Mouse (Mus musculus) liver, postnatal 0 days (tissue): ENCODE data around the gene Pgm5. TPM values are rescaled to one million over a fixed set of nuclear protein-coding genes. Genes with fewer than 3 reads are reported as not detected.

ENCODE experiments used
- ATAC-seq: fragments of 200-750 bp; cut with Nextera tagmentation; 2 replicates; pipeline ENCODE4 v1.8.0; 2017; ENCODE audit warnings: mild to moderate bottlenecking, moderate library complexity
- DNase-seq: peaks from one replicate; pipeline ENCODE4 v3.0.0-alpha.2; 2016
- H3K27ac ChIP-seq: fragments of 300-500 bp; sonication (generic); 2 replicates; pipeline ENCODE4 v1.5.1; 2014; ENCODE audit warnings: antibody characterized with exemption, moderate library complexity, mild to moderate bottlenecking, low read depth
- H3K27me3 ChIP-seq: fragments of 300-500 bp; sonication (generic); 2 replicates; pipeline ENCODE4 v1.6.1; 2014; ENCODE audit warnings: low read length, control low read depth, mixed read lengths; ENCODE audit not compliant: insufficient read depth
- H3K36me3 ChIP-seq: fragments of 300-500 bp; sonication (generic); replicated peaks from 2 replicates; pipeline ENCODE4 v1.6.1; 2014; ENCODE audit warnings: mild to moderate bottlenecking, control low read depth, low read length, moderate library complexity, mixed read lengths; ENCODE audit not compliant: insufficient read depth
- H3K4me1 ChIP-seq: fragments of 300-500 bp; sonication (generic); 2 replicates; pipeline ENCODE4 v1.6.1; 2014; ENCODE audit warnings: antibody characterized with exemption, mild to moderate bottlenecking, control low read depth; ENCODE audit not compliant: insufficient read depth
- H3K4me2 ChIP-seq: fragments of 300-500 bp; sonication (generic); 2 replicates; pipeline ENCODE4 v1.6.1; 2014; ENCODE audit warnings: low read depth, mild to moderate bottlenecking, low read length, moderate library complexity, mixed read lengths
- H3K4me3 ChIP-seq: fragments of 300-500 bp; sonication (generic); 2 replicates; pipeline ENCODE4 v1.5.1; 2014; ENCODE audit warnings: low read depth, low read length
- H3K9ac ChIP-seq: fragments of 300-500 bp; sonication (generic); replicated peaks from 2 replicates; pipeline ENCODE4 v1.6.1; 2014; ENCODE audit warnings: mild to moderate bottlenecking, moderate library complexity
- H3K9me3 ChIP-seq: fragments of 300-500 bp; sonication (generic); 2 replicates; pipeline ENCODE4 v1.6.1; 2016; ENCODE audit warnings: mild to moderate bottlenecking, control low read depth, low read length, mixed read lengths
- CTCF ChIP-seq: sonication (generic); IDR thresholded peaks from 2 replicates; pipeline ENCODE4 v1.5.1; 2016; ENCODE audit warnings: antibody characterized with exemption, low read depth
- EP300 ChIP-seq: IDR thresholded peaks from 2 replicates; pipeline ENCODE4 v1.6.1; 2016; ENCODE audit warnings: antibody characterized with exemption, low read depth, mild to moderate bottlenecking
- WGBS: fragments of 180-500 bp; shearing (Covaris S2); extraction: QIAGEN DNeasy Blood & Tissue Kit; methylation state at CpG from one replicate; pipeline ENCODE4 v1.1.7; 2014; ENCODE audit not compliant: insufficient replicate concordance; 5-methylcytosine and 5-hydroxymethylcytosine counted together
- polyA plus RNA-seq: library from polyadenylated mRNA; unstranded; fragments of >200 nt; fragmentation: Nextera tagmentation; extraction: Ambion mirVana; gene quantifications from 2 replicates; pipeline ENCODE4 v1.2.1, GENCODE M21; 2015

Pgm5 gene
- polyA plus RNA-seq, 1 experiment from 2014 or later: 0.04 TPM

DNA sequence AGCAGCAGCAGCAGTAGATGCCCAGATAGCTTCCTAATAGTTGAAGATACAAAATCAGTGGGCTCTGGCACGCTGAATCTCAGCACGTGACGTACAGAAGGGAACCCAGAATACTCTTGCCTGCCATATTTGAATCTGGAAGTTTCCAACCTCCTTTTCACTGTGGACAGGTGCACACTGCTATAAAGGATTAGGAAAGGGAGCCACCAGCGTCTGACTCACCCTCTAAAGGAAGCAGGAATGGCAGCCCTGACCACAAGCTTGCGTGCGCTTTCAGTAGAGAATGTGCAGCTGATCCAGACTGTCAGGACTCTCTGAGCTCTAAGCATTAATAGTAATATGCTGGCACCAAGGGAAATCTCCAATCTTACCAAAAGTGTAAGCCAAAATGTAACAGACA, 220.7 kb downstream of the Pgm5 start:
- no peak for ATAC-seq
- Histone ChIP-seq H3K27ac (no peak overlapping the region), H3K9me3 (no peaks in the 10 kb centered on the region), H3K9ac (no peak overlapping the region), H3K4me3 (no peak overlapping the region), H3K4me1 (no peaks in the 10 kb centered on the region), H3K36me3 (no peaks in the 10 kb centered on the region), H3K27me3 (no peaks in the 10 kb centered on the region), H3K4me2 (no peak overlapping the region)
- TF ChIP-seq EP300: no peak
- TF ChIP-seq CTCF: no peak
- DNase-seq: no peak
- WGBS: 68% methylated on average over 6 of the region's 6 CpGs

DNA sequence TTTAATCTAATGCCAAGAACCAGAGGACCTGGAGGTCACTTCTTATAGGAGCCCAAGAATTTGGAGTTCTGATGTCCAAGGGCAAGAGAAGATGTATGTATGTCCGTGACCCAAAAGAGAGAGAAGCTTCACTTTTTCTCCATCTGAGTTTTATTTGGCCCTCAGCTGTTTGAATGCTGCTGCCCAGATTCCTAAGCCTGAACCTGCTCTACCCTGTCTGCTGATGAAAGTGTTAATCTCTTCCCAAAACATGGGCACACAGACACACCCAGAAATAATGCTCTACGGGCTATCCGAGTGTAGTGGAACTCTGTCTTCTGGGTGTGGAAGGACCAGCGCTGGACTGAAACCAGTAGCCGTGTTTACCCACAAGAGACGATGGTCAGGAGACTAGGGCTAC, 223.7 kb downstream of the Pgm5 start:
- H3K9ac ChIP-seq: no peak overlapping the region
- no peaks in the 10 kb centered on the region for H3K4me1 ChIP-seq
- WGBS: 78% methylated on average over 6 of the region's 6 CpGs
- H3K27ac ChIP-seq: no peak overlapping the region
- no peaks in the 10 kb centered on the region for H3K27me3 ChIP-seq
- DNase-seq (no peak), ATAC-seq (no peak)
- no peak overlapping the region for H3K4me2 ChIP-seq
- no peak overlapping the region for H3K4me3 ChIP-seq
- no peaks in the 10 kb centered on the region for H3K36me3 ChIP-seq
- TF ChIP-seq CTCF: no peak
- H3K9me3 ChIP-seq: no peaks in the 10 kb centered on the region

DNA sequence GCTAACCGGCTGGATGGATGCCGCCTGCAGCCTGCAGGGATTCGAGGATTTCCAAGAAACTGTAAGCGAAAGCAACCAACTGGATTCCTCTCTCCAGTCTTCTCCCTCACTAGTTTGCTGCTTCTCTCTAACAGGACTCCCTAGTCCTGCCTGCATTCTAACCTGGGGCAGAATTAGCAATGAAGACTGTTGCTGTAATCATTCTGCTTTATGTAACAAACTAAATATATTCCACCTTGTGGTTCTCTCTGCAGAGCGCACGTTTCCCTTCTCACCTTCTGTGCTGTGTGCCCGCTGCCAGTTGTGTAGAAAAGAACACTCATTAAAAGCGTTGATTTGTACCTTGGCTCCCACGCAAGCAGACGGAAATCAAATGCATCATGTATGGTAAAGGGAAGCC, 225.0 kb downstream of the Pgm5 start:
- 68% methylated on average over 10 of the region's 10 CpGs for WGBS
- ATAC-seq (no peak), DNase-seq (no peak)

DNA sequence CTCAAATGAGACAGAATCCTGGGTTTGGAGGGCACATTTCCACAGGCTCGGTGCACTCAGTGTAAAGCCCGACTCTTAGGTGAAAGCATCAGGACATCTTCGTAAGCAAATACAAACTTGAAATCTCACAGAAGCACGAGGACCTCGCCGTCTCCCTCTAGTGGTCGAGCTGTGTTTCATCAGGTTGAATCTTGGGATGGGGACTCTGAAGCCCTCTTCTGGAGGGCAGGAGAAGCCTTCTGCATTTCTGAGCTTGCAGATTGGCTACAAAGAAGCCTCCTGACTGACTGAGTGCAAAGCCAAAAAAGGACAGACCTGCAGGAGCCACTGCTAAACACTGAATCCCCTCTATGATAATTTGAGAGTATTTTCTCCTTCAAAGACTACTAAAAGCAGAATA, 227.1 kb downstream of the Pgm5 start:
- Histone ChIP-seq H3K4me1 (no peaks in the 10 kb centered on the region), H3K4me2 (no peak overlapping the region), H3K27ac (no peak overlapping the region), H3K27me3 (no peaks in the 10 kb centered on the region), H3K9ac (no peak overlapping the region), H3K4me3 (no peak overlapping the region), H3K36me3 (no peaks in the 10 kb centered on the region), H3K9me3 (no peaks in the 10 kb centered on the region)
- ATAC-seq (no peak), DNase-seq (peak; percentile 71)
- 1% methylated on average over 7 of the region's 7 CpGs for WGBS
- peak; percentile 91 for TF ChIP-seq CTCF
- no peak for TF ChIP-seq EP300

More for the DNA sequence above, 225.0 kb downstream of the Pgm5 start:
- Histone ChIP-seq H3K4me3 (no peak overlapping the region), H3K36me3 (no peaks in the 10 kb centered on the region), H3K27ac (no peak overlapping the region), H3K27me3 (no peaks in the 10 kb centered on the region), H3K4me1 (no peaks in the 10 kb centered on the region), H3K4me2 (no peak overlapping the region), H3K9ac (no peak overlapping the region), H3K9me3 (no peaks in the 10 kb centered on the region)
- no peak for TF ChIP-seq CTCF
- TF ChIP-seq EP300: no peak

Other genes with a start within 250 kb of the Pgm5 start
- 0.06 and 0.07 TPM in 2 replicates for gene Tmem252, start 187.8 kb downstream of the Pgm5 start, polyA plus RNA-seq
- gene Gm10053, start 13.8 kb upstream of the Pgm5 start, polyA plus RNA-seq: 291 and 307 TPM in 2 replicates
- 0.14 and 0.21 TPM in 2 replicates for gene Foxd4, start 39.3 kb upstream of the Pgm5 start, polyA plus RNA-seq
- 6.9 and 7.0 TPM in 2 replicates for gene Cbwd1, start 99.8 kb upstream of the Pgm5 start, polyA plus RNA-seq
- gene Dock8, start 137.7 kb upstream of the Pgm5 start, polyA plus RNA-seq: 10.3 and 12.5 TPM in 2 replicates